Mouse (Mus musculus): Measurements from ENCODE around the gene Ppp1cb. TPM values are rescaled to one million over a fixed set of nuclear protein-coding genes. Genes with fewer than 3 reads are reported as not detected.

The Ppp1cb gene
- total and polyA plus RNA-seq, 3 experiments = 13.7 to 250 (median 233) TPM

DNA sequence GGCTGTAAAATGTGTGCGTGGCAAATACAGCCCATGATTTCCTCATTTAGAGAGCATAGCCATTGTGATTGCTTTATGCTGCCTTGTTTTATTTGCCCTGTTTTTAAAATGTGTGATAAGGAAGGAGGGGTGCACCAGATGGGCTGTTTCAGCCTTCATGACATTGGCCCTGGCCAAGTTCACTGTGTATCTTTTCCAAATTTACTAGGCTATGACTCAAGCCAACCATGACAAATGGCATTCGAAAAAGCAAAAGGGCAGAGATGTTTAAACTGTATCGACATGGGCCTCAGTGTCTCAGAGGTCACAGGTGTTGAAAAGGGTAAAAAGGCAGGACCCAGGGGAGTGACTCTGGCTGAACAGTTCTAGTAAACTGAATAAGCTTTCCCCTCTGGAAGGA, 17.3 kb upstream of the Ppp1cb start:
- H3K36me3 ChIP-seq (replicated peaks) = no peaks in the 10 kb centered on the region
- no peaks in the 10 kb centered on the region for H3K4me1 ChIP-seq (ENCODE audit: insufficient read depth, low read depth, low read length)
- ATAC-seq (ENCODE audit: extremely low read depth, insufficient number of reproducible peaks, low FRiP score, poor library complexity, severe bottlenecking) = no peak
- H3K27me3 ChIP-seq (ENCODE audit: insufficient read depth, low read length) = peaks cover 36% of the 10 kb centered on the region
- TF ChIP-seq TAL1 (conservative IDR thresholded peaks at IDR 0.05; ENCODE audit: low read depth, low read length) = no peak
- TF ChIP-seq CTCF (IDR thresholded peaks at IDR 0.05; ENCODE audit: low read depth, low read length) = no peak
- TF ChIP-seq GATA1 (IDR thresholded peaks at IDR 0.05; ENCODE audit: borderline replicate concordance, low read length) = no peak
- no peak for TF ChIP-seq GATA2 (IDR thresholded peaks at IDR 0.05; ENCODE audit: borderline replicate concordance, low read depth, low read length)
- TF ChIP-seq POLR2AphosphoS5 (IDR thresholded peaks at IDR 0.05; ENCODE audit: insufficient replicate concordance, low read depth, low read length) = no peak
- DNase-seq (ENCODE audit: low spot score) = no peak
- no peaks in the 10 kb centered on the region for H3K9me3 ChIP-seq (replicated peaks)
- no peak overlapping the region for H3K4me3 ChIP-seq (ENCODE audit: low read depth, low read length)

DNA sequence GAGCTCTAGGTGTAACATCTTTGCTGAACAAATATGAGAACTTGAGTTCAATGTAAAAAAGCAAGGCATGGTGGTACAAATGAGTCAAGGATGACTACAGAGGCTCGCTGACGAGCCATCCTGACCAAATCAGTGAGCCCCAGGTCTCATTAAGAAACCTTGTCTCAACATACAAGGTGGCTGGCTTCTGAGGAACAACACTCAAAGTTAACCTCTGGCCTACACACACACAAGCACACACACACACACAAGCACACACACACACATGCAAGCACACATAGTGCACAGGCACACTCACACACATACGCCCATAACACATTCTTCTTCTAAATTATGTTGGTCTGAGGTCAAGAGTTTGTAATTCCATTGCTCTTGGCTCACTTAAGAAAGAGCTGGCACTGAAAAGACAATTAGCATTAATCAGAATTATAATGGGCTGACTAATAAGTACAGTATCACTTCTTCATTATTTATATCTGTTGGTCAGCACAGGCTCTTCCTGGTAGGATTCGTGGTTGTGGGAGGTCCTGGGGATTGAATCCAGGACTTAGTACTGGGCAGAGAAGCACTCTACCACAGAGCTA, 16.6 kb upstream of the Ppp1cb start:
- ATAC-seq (ENCODE audit: extremely low read depth, insufficient number of reproducible peaks, low FRiP score, poor library complexity, severe bottlenecking) = no peak
- TF ChIP-seq GATA2 (IDR thresholded peaks at IDR 0.05; ENCODE audit: borderline replicate concordance, low read depth, low read length) = no peak
- no peak for TF ChIP-seq CTCF (IDR thresholded peaks at IDR 0.05; ENCODE audit: low read depth, low read length)
- TF ChIP-seq TAL1 (conservative IDR thresholded peaks at IDR 0.05; ENCODE audit: low read depth, low read length) = no peak
- TF ChIP-seq POLR2AphosphoS5 (IDR thresholded peaks at IDR 0.05; ENCODE audit: insufficient replicate concordance, low read depth, low read length) = no peak
- TF ChIP-seq GATA1 (IDR thresholded peaks at IDR 0.05; ENCODE audit: borderline replicate concordance, low read length) = no peak
- DNase-seq (ENCODE audit: low spot score) = no peak

DNA sequence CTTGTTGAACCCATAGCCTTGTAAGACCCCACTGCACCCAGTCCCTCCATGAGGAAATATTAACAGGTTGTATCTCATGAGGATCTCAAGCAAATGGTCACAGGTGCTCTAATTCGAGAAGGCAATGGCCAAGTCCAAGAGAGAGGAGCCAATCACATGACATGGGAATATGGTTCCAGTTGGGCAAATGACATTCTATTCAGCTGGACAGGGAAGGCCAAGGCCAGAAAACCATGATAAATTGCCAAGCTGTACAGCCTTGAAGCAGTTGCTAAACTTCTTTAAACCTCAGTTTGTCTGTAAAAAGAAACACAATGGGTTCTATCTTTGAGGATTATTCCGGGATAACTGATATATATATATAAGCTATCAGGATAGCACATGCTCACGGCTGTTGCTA, 14.7 kb upstream of the Ppp1cb start:
- H3K27me3 ChIP-seq (ENCODE audit: insufficient read depth, low read length) = peaks cover 27% of the 10 kb centered on the region
- no peaks in the 10 kb centered on the region for H3K4me1 ChIP-seq (ENCODE audit: insufficient read depth, low read depth, low read length)
- DNase-seq (ENCODE audit: low spot score) = no peak
- no peak for ATAC-seq (ENCODE audit: extremely low read depth, insufficient number of reproducible peaks, low FRiP score, poor library complexity, severe bottlenecking)
- no peaks in the 10 kb centered on the region for H3K9me3 ChIP-seq (replicated peaks)
- no peak overlapping the region for H3K4me3 ChIP-seq (ENCODE audit: low read depth, low read length)
- no peak for TF ChIP-seq GATA2 (IDR thresholded peaks at IDR 0.05; ENCODE audit: borderline replicate concordance, low read depth, low read length)
- no peak for TF ChIP-seq TAL1 (conservative IDR thresholded peaks at IDR 0.05; ENCODE audit: low read depth, low read length)
- TF ChIP-seq GATA1 (IDR thresholded peaks at IDR 0.05; ENCODE audit: borderline replicate concordance, low read length) = no peak
- TF ChIP-seq CTCF (IDR thresholded peaks at IDR 0.05; ENCODE audit: low read depth, low read length) = no peak
- TF ChIP-seq POLR2AphosphoS5 (IDR thresholded peaks at IDR 0.05; ENCODE audit: insufficient replicate concordance, low read depth, low read length) = no peak
- no peaks in the 10 kb centered on the region for H3K36me3 ChIP-seq (replicated peaks)

More for the DNA sequence above, 16.6 kb upstream of the Ppp1cb start:
- Histone ChIP-seq H3K36me3 (replicated peaks) (no peaks in the 10 kb centered on the region), H3K27me3 (ENCODE audit: insufficient read depth, low read length) (peaks cover 38% of the 10 kb centered on the region), H3K4me1 (ENCODE audit: insufficient read depth, low read depth, low read length) (no peaks in the 10 kb centered on the region), H3K4me3 (ENCODE audit: low read depth, low read length) (no peak overlapping the region), H3K9me3 (replicated peaks) (no peaks in the 10 kb centered on the region)

DNA sequence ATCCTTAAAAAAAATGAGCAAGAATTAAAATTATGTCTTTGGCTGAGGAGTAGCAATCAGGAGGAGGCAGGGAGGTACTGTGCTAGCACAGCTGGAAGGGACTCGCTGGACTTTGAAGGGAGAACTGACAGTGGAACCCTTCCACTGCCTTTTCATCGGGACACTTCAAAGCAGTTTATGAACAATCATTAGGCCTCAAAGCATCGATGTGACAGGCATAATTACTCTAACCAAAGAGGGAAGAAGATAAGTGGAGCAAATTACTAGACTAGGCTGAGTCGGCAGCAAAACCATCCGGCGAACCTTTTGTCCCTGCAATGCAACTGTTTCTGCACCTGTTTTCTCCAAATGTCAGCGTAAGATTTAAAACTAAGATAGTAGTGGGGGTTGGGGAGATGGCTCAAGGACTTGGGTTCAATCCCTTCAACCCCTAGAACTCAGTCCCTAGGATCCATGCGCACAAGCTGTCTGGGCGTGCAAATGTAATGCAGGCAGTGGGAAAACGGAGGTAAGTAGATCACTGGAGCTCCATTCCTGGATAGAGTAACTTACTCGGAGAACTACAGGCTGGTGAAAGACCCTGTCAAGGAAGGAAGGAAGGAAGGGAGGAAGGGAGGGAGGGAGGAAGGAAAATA, 13.2 kb upstream of the Ppp1cb start:
- Histone ChIP-seq H3K27me3 (ENCODE audit: insufficient read depth, low read length) (peaks cover 29% of the 10 kb centered on the region), H3K4me3 (ENCODE audit: low read depth, low read length) (no peak overlapping the region), H3K9me3 (replicated peaks) (no peaks in the 10 kb centered on the region), H3K36me3 (replicated peaks) (no peaks in the 10 kb centered on the region), H3K4me1 (ENCODE audit: insufficient read depth, low read depth, low read length) (no peaks in the 10 kb centered on the region)
- ATAC-seq (ENCODE audit: extremely low read depth, insufficient number of reproducible peaks, low FRiP score, poor library complexity, severe bottlenecking) (no peak), DNase-seq (ENCODE audit: low spot score) (no peak)
- TF ChIP-seq POLR2AphosphoS5 (IDR thresholded peaks at IDR 0.05; ENCODE audit: insufficient replicate concordance, low read depth, low read length) (no peak), GATA1 (IDR thresholded peaks at IDR 0.05; ENCODE audit: borderline replicate concordance, low read length) (no peak), GATA2 (IDR thresholded peaks at IDR 0.05; ENCODE audit: borderline replicate concordance, low read depth, low read length) (no peak), CTCF (IDR thresholded peaks at IDR 0.05; ENCODE audit: low read depth, low read length) (no peak), TAL1 (conservative IDR thresholded peaks at IDR 0.05; ENCODE audit: low read depth, low read length) (no peak)

DNA sequence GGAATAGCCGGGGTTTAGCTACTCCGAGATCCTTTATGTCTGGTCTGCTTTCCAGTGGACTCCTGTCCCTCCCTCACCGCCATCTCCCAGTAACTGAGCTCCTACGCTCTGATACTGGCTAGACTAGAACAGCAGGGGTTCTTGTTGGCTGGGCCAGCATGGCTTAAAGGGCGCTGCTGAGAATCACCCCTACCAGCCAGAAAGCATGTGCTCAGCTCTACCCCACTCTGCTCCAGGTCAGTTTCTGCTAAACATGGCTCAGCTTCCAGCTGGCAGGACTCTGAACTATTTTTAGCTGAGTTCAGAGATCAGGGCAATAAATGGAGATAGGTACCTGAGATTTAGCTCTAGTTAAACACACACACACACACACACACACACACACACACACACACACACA, 12.2 kb upstream of the Ppp1cb start:
- no peak for DNase-seq (ENCODE audit: low spot score)
- Histone ChIP-seq H3K9me3 (replicated peaks) (no peaks in the 10 kb centered on the region), H3K4me3 (ENCODE audit: low read depth, low read length) (no peak overlapping the region), H3K4me1 (ENCODE audit: insufficient read depth, low read depth, low read length) (no peaks in the 10 kb centered on the region), H3K36me3 (replicated peaks) (no peaks in the 10 kb centered on the region), H3K27me3 (ENCODE audit: insufficient read depth, low read length) (peaks cover 30% of the 10 kb centered on the region)
- no peak for TF ChIP-seq GATA2 (IDR thresholded peaks at IDR 0.05; ENCODE audit: borderline replicate concordance, low read depth, low read length)
- TF ChIP-seq TAL1 (conservative IDR thresholded peaks at IDR 0.05; ENCODE audit: low read depth, low read length) = no peak
- no peak for TF ChIP-seq GATA1 (IDR thresholded peaks at IDR 0.05; ENCODE audit: borderline replicate concordance, low read length)
- TF ChIP-seq POLR2AphosphoS5 (IDR thresholded peaks at IDR 0.05; ENCODE audit: insufficient replicate concordance, low read depth, low read length) = no peak
- no peak for TF ChIP-seq CTCF (IDR thresholded peaks at IDR 0.05; ENCODE audit: low read depth, low read length)
- ATAC-seq (ENCODE audit: extremely low read depth, insufficient number of reproducible peaks, low FRiP score, poor library complexity, severe bottlenecking) = no peak

DNA sequence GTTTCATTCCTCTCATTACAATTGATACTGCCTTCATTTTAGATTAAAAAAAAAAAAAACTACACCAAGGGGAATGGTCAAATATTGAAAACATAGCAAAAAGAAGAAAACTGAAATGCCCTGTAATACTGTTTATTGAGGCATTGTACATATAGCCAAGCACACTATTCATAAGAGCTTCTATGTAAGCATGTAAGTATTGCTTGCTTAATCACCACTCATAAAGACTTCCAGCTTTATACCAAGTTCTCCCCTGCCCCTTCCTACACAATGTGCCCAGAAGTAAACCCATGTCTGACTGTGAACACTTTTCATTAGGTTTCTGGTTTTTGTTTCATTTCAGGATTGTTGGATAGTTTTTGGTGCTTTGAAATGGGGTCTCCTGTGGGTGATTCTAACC, 11.8 kb upstream of the Ppp1cb start:
- Histone ChIP-seq H3K4me3 (ENCODE audit: low read depth, low read length) (no peak overlapping the region), H3K27me3 (ENCODE audit: insufficient read depth, low read length) (peaks cover 32% of the 10 kb centered on the region), H3K9me3 (replicated peaks) (no peaks in the 10 kb centered on the region), H3K4me1 (ENCODE audit: insufficient read depth, low read depth, low read length) (no peaks in the 10 kb centered on the region), H3K36me3 (replicated peaks) (no peaks in the 10 kb centered on the region)
- no peak for ATAC-seq (ENCODE audit: extremely low read depth, insufficient number of reproducible peaks, low FRiP score, poor library complexity, severe bottlenecking)
- TF ChIP-seq TAL1 (conservative IDR thresholded peaks at IDR 0.05; ENCODE audit: low read depth, low read length) = no peak
- no peak for TF ChIP-seq GATA2 (IDR thresholded peaks at IDR 0.05; ENCODE audit: borderline replicate concordance, low read depth, low read length)
- no peak for TF ChIP-seq GATA1 (IDR thresholded peaks at IDR 0.05; ENCODE audit: borderline replicate concordance, low read length)
- TF ChIP-seq POLR2AphosphoS5 (IDR thresholded peaks at IDR 0.05; ENCODE audit: insufficient replicate concordance, low read depth, low read length) = no peak
- no peak for TF ChIP-seq CTCF (IDR thresholded peaks at IDR 0.05; ENCODE audit: low read depth, low read length)
- no peak for DNase-seq (ENCODE audit: low spot score)
